Mouse (Mus musculus) limb, embryonic 13.5 days (tissue): Measurements from ENCODE around the gene Prn. TPM values are rescaled to one million over a fixed set of nuclear protein-coding genes. Genes with fewer than 3 reads are reported as not detected.

ENCODE experiments used
- ATAC-seq: fragments of 200-750 bp; cut with Nextera tagmentation; 2 replicates; pipeline ENCODE4 v1.8.0; 2017; ENCODE audit warnings: low read depth, moderate number of reproducible peaks, moderate TSS enrichment; ENCODE audit not compliant: low FRiP score
- H3K27ac ChIP-seq: fragments of 300-500 bp; sonication (generic); 2 replicates; pipeline ENCODE4 v1.5.1; 2015; ENCODE audit warnings: inconsistent platforms, mild to moderate bottlenecking, moderate library complexity
- H3K27me3 ChIP-seq: fragments of 300-500 bp; sonication (generic); 2 replicates; pipeline ENCODE4 v1.6.1; 2015; ENCODE audit warnings: mild to moderate bottlenecking, inconsistent platforms
- H3K36me3 ChIP-seq: fragments of 300-500 bp; sonication (generic); 2 replicates; pipeline ENCODE4 v1.6.1; 2015; ENCODE audit warnings: inconsistent platforms, mild to moderate bottlenecking, moderate library complexity
- H3K4me1 ChIP-seq: fragments of 300-500 bp; sonication (generic); 2 replicates; pipeline ENCODE4 v1.6.1; 2015; ENCODE audit warnings: inconsistent platforms
- H3K4me2 ChIP-seq: fragments of 300-500 bp; sonication (generic); replicated peaks from 2 replicates; pipeline ENCODE4 v1.6.1; 2015; ENCODE audit warnings: inconsistent platforms, mild to moderate bottlenecking, moderate library complexity
- H3K4me3 ChIP-seq: fragments of 300-500 bp; sonication (generic); 2 replicates; pipeline ENCODE4 v1.5.1; 2015; ENCODE audit warnings: moderate library complexity, mild to moderate bottlenecking, inconsistent platforms
- H3K9ac ChIP-seq: fragments of 300-500 bp; sonication (generic); 2 replicates; pipeline ENCODE4 v1.6.1; 2015; ENCODE audit warnings: mild to moderate bottlenecking, inconsistent platforms
- H3K9me3 ChIP-seq: fragments of 300-500 bp; sonication (generic); 2 replicates; pipeline ENCODE4 v1.6.1; 2016; ENCODE audit warnings: inconsistent platforms
- WGBS: fragments of 180-500 bp; shearing (Covaris S2); methylation state at CpG from one replicate; pipeline ENCODE4 v1.1.7; 2015; 5-methylcytosine and 5-hydroxymethylcytosine counted together
- polyA plus RNA-seq: library from polyadenylated mRNA; unstranded; fragments of >200 nt; fragmentation: Nextera tagmentation; extraction: Ambion mirVana; gene quantifications from 2 replicates; pipeline ENCODE4 v1.2.1, GENCODE M21; 2015

The Prn gene
- polyA plus RNA-seq = not detected in 2 replicates

DNA sequence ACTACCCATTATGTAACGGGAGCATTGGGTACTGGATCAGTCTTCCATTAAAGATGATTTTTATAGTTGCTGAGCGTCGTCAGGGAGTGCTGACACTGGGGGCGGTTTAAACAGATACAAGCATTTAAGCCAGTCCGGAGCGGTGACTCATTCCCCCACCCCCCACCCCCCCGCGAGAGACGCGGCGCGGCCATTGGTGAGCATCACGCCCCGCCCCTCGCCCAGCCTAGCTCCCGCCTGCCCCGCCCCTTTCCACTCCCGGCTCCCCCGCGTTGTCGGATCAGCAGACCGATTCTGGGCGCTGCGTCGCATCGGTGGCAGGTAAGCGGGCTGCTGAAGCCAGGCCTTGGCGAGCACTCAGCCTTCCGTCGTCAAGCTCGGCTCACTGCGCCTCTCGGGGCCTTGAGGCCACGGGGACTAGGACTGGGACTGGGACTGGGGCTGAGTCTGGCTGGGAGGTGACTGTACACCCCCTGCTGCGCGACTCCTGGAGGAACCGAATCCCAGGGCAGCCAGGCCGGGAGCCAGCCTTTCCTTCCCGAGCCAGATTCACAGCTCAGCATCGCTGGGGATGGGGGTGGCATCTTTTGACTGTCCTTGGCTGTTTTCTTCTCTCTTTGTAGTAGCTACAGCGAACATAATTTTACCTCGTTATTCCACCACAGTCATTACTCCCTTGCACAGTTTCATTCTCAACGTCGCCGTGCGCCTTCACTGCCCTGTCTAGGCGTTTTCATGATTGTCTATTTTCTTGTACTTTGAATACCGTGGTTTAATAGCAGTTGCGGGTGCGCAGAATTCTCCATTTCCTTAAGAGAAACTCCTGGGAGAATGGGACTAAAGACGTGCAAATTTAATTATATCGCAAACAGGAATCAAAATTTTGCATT lies at the start of gene Prn, which contains the start of gene Prnp:
Gene Prn (plus strand): TSS at position 275 of the 890 bp plus-strand sequence.
Gene Prnp (plus strand): TSS at position 246 of the 890 bp plus-strand sequence.
- Histone ChIP-seq H3K4me3 (peak within 1 kb of the TSS; percentile 74), H3K9ac (peak within 1 kb of the TSS; percentile 79), H3K9me3 (no peaks in the 10 kb centered on the region), H3K36me3 (no peaks in the 10 kb centered on the region), H3K27me3 (no peaks in the 10 kb centered on the region), H3K27ac (peak within 1 kb of the TSS; percentile 74; the same call in 1 of the 2 replicates), H3K4me2 (peak within 1 kb of the TSS; percentile 77), H3K4me1 (peaks cover 17% of the 10 kb centered on the region)
- 3% methylated on average over 52 of the region's 52 CpGs for WGBS
- ATAC-seq = peak; percentile 96

DNA sequence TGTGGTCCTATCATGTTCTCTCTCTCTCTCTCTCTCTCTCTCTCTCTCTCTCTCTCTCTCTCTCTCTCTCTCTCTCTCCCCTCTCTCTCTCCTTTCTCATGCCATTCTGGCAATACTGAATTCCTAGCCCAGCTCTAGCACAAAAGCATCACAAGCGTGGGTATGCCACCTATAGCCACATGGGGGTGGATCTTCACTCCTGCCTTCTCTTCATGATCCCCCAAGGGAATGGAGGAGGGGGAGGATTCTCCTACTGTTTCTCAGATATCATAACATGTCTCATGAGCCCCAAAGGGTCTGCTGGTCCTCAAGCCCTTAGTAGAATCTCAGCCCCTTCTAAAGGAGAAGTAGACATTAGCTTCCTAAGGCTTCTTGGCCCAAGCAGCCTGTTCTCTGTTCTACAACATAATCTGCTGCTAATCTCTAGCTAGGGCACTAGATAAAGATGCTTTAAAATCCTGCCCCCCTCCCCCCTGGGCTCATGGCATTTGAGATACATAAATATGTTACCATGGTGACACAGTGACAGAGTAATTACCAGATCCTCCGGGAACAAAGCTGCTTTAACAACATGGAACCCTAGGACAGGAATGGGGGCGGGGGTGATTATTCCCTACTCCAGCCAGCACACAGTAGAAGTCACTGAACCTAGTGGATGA lies 47.0 kb upstream of the Prn start:
- H3K27ac ChIP-seq = no peak overlapping the region
- H3K36me3 ChIP-seq = no peaks in the 10 kb centered on the region
- H3K9ac ChIP-seq = no peak overlapping the region
- no peak overlapping the region for H3K4me2 ChIP-seq
- no peak for ATAC-seq
- WGBS = 63% methylated on average over 3 of the region's 3 CpGs
- no peaks in the 10 kb centered on the region for H3K27me3 ChIP-seq
- H3K4me3 ChIP-seq = no peak overlapping the region
- H3K4me1 ChIP-seq = no peaks in the 10 kb centered on the region
- H3K9me3 ChIP-seq = no peaks in the 10 kb centered on the region

GRCm38 (mm10) chr2:131863472-131863871 lies 46.3 kb upstream of the Prn start:
- H3K36me3 ChIP-seq = no peaks in the 10 kb centered on the region
- H3K4me3 ChIP-seq = no peak overlapping the region
- H3K4me1 ChIP-seq = no peaks in the 10 kb centered on the region
- no peaks in the 10 kb centered on the region for H3K27me3 ChIP-seq
- no peak for ATAC-seq
- no peak overlapping the region for H3K9ac ChIP-seq
- no peak overlapping the region for H3K27ac ChIP-seq
- no peaks in the 10 kb centered on the region for H3K9me3 ChIP-seq
- no peak overlapping the region for H3K4me2 ChIP-seq
- WGBS = 81% methylated on average over 3 of the region's 3 CpGs

DNA sequence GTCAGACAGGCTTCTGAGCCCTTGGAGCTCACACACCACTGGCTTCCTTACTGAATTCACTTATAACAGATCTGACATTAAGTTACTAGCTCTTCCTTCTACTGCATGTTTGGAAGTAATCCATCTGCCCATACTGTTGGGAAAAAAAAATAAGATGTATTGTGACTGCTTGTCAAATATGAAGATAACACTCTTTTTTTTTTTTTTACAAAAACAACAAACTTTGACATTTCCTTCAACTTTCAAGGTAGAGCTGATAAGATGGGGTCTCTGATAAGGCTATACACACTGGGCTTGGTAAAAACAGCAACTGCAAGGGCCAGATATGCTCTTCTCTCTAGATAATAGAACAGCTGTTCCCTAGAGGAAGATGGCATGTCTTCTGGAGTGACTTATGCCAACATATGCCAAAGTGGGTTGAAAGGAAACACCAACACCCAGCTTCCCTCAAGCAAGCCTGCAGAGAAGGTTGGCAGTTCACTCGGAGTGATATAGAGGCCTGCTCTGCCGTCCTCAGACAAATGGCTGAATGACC lies 45.4 kb upstream of the Prn start:
- 85% methylated on average over 2 of the region's 2 CpGs for WGBS
- no peaks in the 10 kb centered on the region for H3K27me3 ChIP-seq
- H3K4me1 ChIP-seq = no peaks in the 10 kb centered on the region
- H3K9ac ChIP-seq = no peak overlapping the region
- H3K36me3 ChIP-seq = no peaks in the 10 kb centered on the region
- ATAC-seq = no peak
- no peak overlapping the region for H3K4me2 ChIP-seq
- no peak overlapping the region for H3K27ac ChIP-seq
- H3K9me3 ChIP-seq = no peaks in the 10 kb centered on the region
- no peak overlapping the region for H3K4me3 ChIP-seq

DNA sequence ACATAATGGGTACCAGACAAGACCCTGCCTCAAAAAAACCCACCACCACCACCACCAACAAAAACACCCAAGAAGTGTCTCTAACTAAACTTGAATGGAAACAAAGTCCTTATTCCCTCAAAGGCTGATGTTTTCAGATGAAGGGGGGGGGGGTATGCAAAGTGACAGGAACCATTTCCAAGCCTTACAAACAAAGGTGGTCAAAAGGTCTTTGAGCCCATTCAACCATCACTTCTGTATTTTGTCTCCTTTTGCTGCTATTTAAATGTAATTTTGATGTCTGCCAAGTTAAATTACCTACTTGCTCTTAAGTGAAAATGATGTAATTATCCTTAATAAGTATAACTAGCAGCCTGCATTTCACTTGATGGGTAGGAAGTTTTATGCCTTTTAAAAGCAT lies 43.1 kb upstream of the Prn start:
- Histone ChIP-seq H3K4me1 (no peaks in the 10 kb centered on the region), H3K27me3 (no peaks in the 10 kb centered on the region), H3K4me3 (no peak overlapping the region), H3K27ac (no peak overlapping the region), H3K9me3 (no peaks in the 10 kb centered on the region), H3K36me3 (no peaks in the 10 kb centered on the region), H3K4me2 (no peak overlapping the region), H3K9ac (no peak overlapping the region)
- ATAC-seq = no peak

DNA sequence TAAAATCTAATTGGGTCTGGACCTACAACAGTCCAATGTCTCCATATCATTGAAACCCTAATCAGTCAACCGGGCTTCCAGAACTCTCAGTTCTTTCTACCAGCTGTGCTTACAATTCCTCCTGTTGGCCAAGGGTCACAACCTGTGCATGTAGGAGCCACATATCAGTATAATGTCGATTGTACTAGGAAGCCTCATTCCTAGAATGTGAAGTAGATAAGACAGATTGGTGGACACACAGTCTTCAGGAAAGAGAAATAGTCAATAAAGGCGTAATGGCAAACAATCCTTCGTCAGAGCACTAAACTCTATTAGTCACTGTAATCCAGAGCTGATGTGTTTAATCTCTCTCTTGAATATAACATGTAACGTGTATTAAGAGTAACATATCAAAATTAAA lies 40.8 kb upstream of the Prn start:
- no peaks in the 10 kb centered on the region for H3K36me3 ChIP-seq
- no peak overlapping the region for H3K9ac ChIP-seq
- peaks cover 4% of the 10 kb centered on the region; the same call in 1 of the 2 replicates for H3K9me3 ChIP-seq
- no peak overlapping the region for H3K4me2 ChIP-seq
- H3K27ac ChIP-seq = no peak overlapping the region
- H3K4me1 ChIP-seq = peaks cover 6% of the 10 kb centered on the region; the same call in 1 of the 2 replicates
- H3K4me3 ChIP-seq = no peak overlapping the region
- 88% methylated on average over 5 of the region's 5 CpGs for WGBS
- ATAC-seq = no peak
- H3K27me3 ChIP-seq = no peaks in the 10 kb centered on the region

DNA sequence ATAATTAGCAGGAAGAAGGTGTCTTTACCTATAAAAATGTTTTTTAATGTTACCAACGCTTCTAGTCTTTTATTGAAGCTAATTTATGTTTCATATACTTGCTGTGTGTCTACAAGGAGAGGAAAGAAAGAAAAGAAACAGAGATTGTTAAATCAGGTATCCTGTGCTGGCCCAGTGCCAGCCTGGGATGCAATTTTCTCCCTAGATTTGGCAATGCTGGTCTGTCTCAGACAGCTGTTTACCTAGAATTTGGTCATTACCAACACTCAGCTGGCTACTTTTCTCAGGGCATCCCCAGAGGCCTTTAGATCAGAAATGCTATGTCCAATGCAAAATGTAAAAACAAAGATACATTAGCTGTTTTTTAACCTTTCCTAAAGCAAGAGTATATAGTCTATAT lies 36.4 kb upstream of the Prn start:
- Histone ChIP-seq H3K4me2 (no peak overlapping the region), H3K4me1 (peaks cover 6% of the 10 kb centered on the region; the same call in 1 of the 2 replicates), H3K27ac (peak overlapping the region; percentile 28; the same call in 1 of the 2 replicates), H3K36me3 (no peaks in the 10 kb centered on the region), H3K4me3 (no peak overlapping the region), H3K9ac (no peak overlapping the region), H3K9me3 (peaks cover 4% of the 10 kb centered on the region; the same call in 1 of the 2 replicates), H3K27me3 (no peaks in the 10 kb centered on the region)
- no peak for ATAC-seq
- 38% methylated on average over 1 of the region's 1 CpGs for WGBS

- Histone ChIP-seq H3K4me1 (peaks cover 6% of the 10 kb centered on the region; the same call in 1 of the 2 replicates), H3K36me3 (no peaks in the 10 kb centered on the region), H3K27me3 (no peaks in the 10 kb centered on the region), H3K4me3 (no peak overlapping the region), H3K9ac (no peak overlapping the region), H3K4me2 (no peak overlapping the region), H3K27ac (no peak overlapping the region), H3K9me3 (peaks cover 4% of the 10 kb centered on the region; the same call in 1 of the 2 replicates)
- no peak for ATAC-seq
- 89% methylated on average over 7 of the region's 7 CpGs for WGBS
Observed at GRCm38 (mm10) chr2:131876551-131877265, 33.0 kb upstream of the Prn start.

GRCm38 (mm10) chr2:131881766-131882165 lies 28.0 kb upstream of the Prn start:
- no peaks in the 10 kb centered on the region for H3K36me3 ChIP-seq
- H3K9me3 ChIP-seq = no peaks in the 10 kb centered on the region
- H3K27ac ChIP-seq = no peak overlapping the region
- H3K4me1 ChIP-seq = no peaks in the 10 kb centered on the region
- H3K4me3 ChIP-seq = no peak overlapping the region
- no peaks in the 10 kb centered on the region for H3K27me3 ChIP-seq
- H3K4me2 ChIP-seq = no peak overlapping the region
- no peak overlapping the region for H3K9ac ChIP-seq
- WGBS = 73% methylated on average over 4 of the region's 4 CpGs
- ATAC-seq = no peak

DNA sequence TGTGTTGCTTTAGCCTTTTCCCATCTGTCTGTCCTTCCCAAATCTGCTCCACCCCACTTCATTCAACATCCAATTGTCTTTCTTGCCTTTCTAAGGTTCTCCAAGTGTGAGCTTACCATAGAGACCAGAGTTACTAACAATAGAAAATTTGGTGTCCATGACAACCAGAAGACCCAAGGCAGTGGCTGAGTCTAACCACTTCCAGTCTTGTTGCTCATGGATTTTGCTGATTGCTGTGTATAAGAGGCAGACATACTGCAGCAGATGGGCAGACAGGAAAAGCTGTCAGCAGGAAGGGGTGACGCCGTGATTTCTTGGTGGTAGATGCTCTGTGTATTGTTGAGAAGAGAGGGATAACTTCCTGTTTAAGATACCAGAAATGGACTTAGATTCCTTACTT lies 26.6 kb upstream of the Prn start:
- ATAC-seq = no peak
- Histone ChIP-seq H3K36me3 (no peaks in the 10 kb centered on the region), H3K9me3 (no peaks in the 10 kb centered on the region), H3K4me1 (peaks cover under 1% of the 10 kb centered on the region; the same call in 1 of the 2 replicates), H3K4me3 (no peak overlapping the region), H3K27ac (no peak overlapping the region), H3K9ac (no peak overlapping the region), H3K27me3 (no peaks in the 10 kb centered on the region), H3K4me2 (no peak overlapping the region)
- WGBS = 71% methylated on average over 2 of the region's 2 CpGs

- no peak for ATAC-seq
- H3K36me3 ChIP-seq = no peaks in the 10 kb centered on the region
- 78% methylated on average over 6 of the region's 6 CpGs for WGBS
- no peak overlapping the region for H3K4me2 ChIP-seq
- H3K9me3 ChIP-seq = no peaks in the 10 kb centered on the region
- no peak overlapping the region for H3K4me3 ChIP-seq
- peaks cover 15% of the 10 kb centered on the region; the same call in 1 of the 2 replicates for H3K4me1 ChIP-seq
- no peak overlapping the region for H3K27ac ChIP-seq
- H3K9ac ChIP-seq = no peak overlapping the region
- H3K27me3 ChIP-seq = no peaks in the 10 kb centered on the region
Observed at GRCm38 (mm10) chr2:131886503-131887160, 23.1 kb upstream of the Prn start.
